Mouse (Mus musculus): ENCODE measurements around the gene Tmem107. TPM values are rescaled to one million over a fixed set of nuclear protein-coding genes. Genes with fewer than 3 reads are reported as not detected.
A peak's percentile ranks its signal among the peaks of the same experiment; 100 is the strongest.

The Tmem107 gene
- polyA plus RNA-seq, 1 experiment from 2014 or later: 101 TPM

GRCm38 (mm10) chr11:69072234-69072633 is 1.6 kb downstream of the Tmem107 start:
- no peak overlapping the region; the same call in 1 of the 2 replicates for H3K9ac ChIP-seq (ENCODE audit: low read length)
- no peak for ATAC-seq (ENCODE audit: low read depth)
- 84% methylated on average over 11 of the region's 11 CpGs for WGBS
- H3K27me3 ChIP-seq (ENCODE audit: control insufficient read depth, insufficient read depth, low read depth, low read length): no peaks in the 10 kb centered on the region
- H3K4me3 ChIP-seq (ENCODE audit: low read length): peak overlapping the region; percentile 38
- peak overlapping the region; percentile 68 for H3K4me2 ChIP-seq (ENCODE audit: low read depth, low read length)
- peak overlapping the region; percentile 67; the same call in 1 of the 2 replicates for H3K27ac ChIP-seq (ENCODE audit: low read length)
- H3K4me1 ChIP-seq (replicated peaks; ENCODE audit: control insufficient read depth, insufficient read depth, low read length): peaks cover 25% of the 10 kb centered on the region
- no peaks in the 10 kb centered on the region for H3K9me3 ChIP-seq (ENCODE audit: control insufficient read depth, low read length)
- H3K36me3 ChIP-seq (ENCODE audit: control insufficient read depth, insufficient read depth, low read length): no peaks in the 10 kb centered on the region

GRCm38 (mm10) chr11:69072666-69073064 is 2.1 kb downstream of the Tmem107 start:
- Histone ChIP-seq H3K36me3 (ENCODE audit: control insufficient read depth, insufficient read depth, low read length) (no peaks in the 10 kb centered on the region), H3K4me3 (ENCODE audit: low read length) (peak overlapping the region; percentile 38), H3K4me1 (replicated peaks; ENCODE audit: control insufficient read depth, insufficient read depth, low read length) (peaks cover 23% of the 10 kb centered on the region), H3K9ac (ENCODE audit: low read length) (peak overlapping the region; percentile 46), H3K27ac (ENCODE audit: low read length) (peak overlapping the region; percentile 67), H3K27me3 (ENCODE audit: control insufficient read depth, insufficient read depth, low read depth, low read length) (no peaks in the 10 kb centered on the region), H3K9me3 (ENCODE audit: control insufficient read depth, low read length) (no peaks in the 10 kb centered on the region), H3K4me2 (ENCODE audit: low read depth, low read length) (peak overlapping the region; percentile 68)
- 6% methylated on average over 9 of the region's 9 CpGs for WGBS
- ATAC-seq (ENCODE audit: low read depth): no peak

GRCm38 (mm10) chr11:69073065-69073888 is 2.7 kb downstream of the Tmem107 start:
- peak overlapping the region; percentile 46 for H3K9ac ChIP-seq (ENCODE audit: low read length)
- H3K4me3 ChIP-seq (ENCODE audit: low read length): peak overlapping the region; percentile 38
- 0% methylated on average over 14 of the region's 14 CpGs for WGBS
- H3K4me2 ChIP-seq (ENCODE audit: low read depth, low read length): peak overlapping the region; percentile 68
- no peaks in the 10 kb centered on the region for H3K36me3 ChIP-seq (ENCODE audit: control insufficient read depth, insufficient read depth, low read length)
- H3K9me3 ChIP-seq (ENCODE audit: control insufficient read depth, low read length): no peaks in the 10 kb centered on the region
- peaks cover 21% of the 10 kb centered on the region for H3K4me1 ChIP-seq (replicated peaks; ENCODE audit: control insufficient read depth, insufficient read depth, low read length)
- H3K27ac ChIP-seq (ENCODE audit: low read length): peak overlapping the region; percentile 67
- no peaks in the 10 kb centered on the region for H3K27me3 ChIP-seq (ENCODE audit: control insufficient read depth, insufficient read depth, low read depth, low read length)
- ATAC-seq (ENCODE audit: low read depth): peak; percentile 65

- 29% methylated on average over 6 of the region's 6 CpGs for WGBS
- Histone ChIP-seq H3K9me3 (ENCODE audit: control insufficient read depth, low read length) (no peaks in the 10 kb centered on the region), H3K27ac (ENCODE audit: low read length) (peak overlapping the region; percentile 48), H3K4me3 (ENCODE audit: low read length) (no peak overlapping the region), H3K9ac (ENCODE audit: low read length) (no peak overlapping the region), H3K4me1 (replicated peaks; ENCODE audit: control insufficient read depth, insufficient read depth, low read length) (peaks cover 21% of the 10 kb centered on the region), H3K36me3 (ENCODE audit: control insufficient read depth, insufficient read depth, low read length) (no peaks in the 10 kb centered on the region), H3K27me3 (ENCODE audit: control insufficient read depth, insufficient read depth, low read depth, low read length) (no peaks in the 10 kb centered on the region), H3K4me2 (ENCODE audit: low read depth, low read length) (no peak overlapping the region)
- no peak for ATAC-seq (ENCODE audit: low read depth)
Measured at GRCm38 (mm10) chr11:69073951-69074775, 3.6 kb downstream of the Tmem107 start.

- Histone ChIP-seq H3K4me1 (replicated peaks; ENCODE audit: control insufficient read depth, insufficient read depth, low read length) (peaks cover 20% of the 10 kb centered on the region), H3K9me3 (ENCODE audit: control insufficient read depth, low read length) (no peaks in the 10 kb centered on the region), H3K4me3 (ENCODE audit: low read length) (no peak overlapping the region), H3K27ac (ENCODE audit: low read length) (no peak overlapping the region), H3K27me3 (ENCODE audit: control insufficient read depth, insufficient read depth, low read depth, low read length) (no peaks in the 10 kb centered on the region), H3K36me3 (ENCODE audit: control insufficient read depth, insufficient read depth, low read length) (no peaks in the 10 kb centered on the region), H3K9ac (ENCODE audit: low read length) (no peak overlapping the region), H3K4me2 (ENCODE audit: low read depth, low read length) (no peak overlapping the region)
- WGBS: 51% methylated on average over 2 of the region's 2 CpGs
- no peak for ATAC-seq (ENCODE audit: low read depth)
Measured at GRCm38 (mm10) chr11:69074776-69075069, 4.1 kb downstream of the Tmem107 start.

GRCm38 (mm10) chr11:69075764-69076479 is 5.3 kb downstream of the Tmem107 start:
- Histone ChIP-seq H3K27me3 (ENCODE audit: control insufficient read depth, insufficient read depth, low read depth, low read length) (no peaks in the 10 kb centered on the region), H3K9ac (ENCODE audit: low read length) (no peak overlapping the region), H3K9me3 (ENCODE audit: control insufficient read depth, low read length) (no peaks in the 10 kb centered on the region), H3K4me1 (replicated peaks; ENCODE audit: control insufficient read depth, insufficient read depth, low read length) (peaks cover 17% of the 10 kb centered on the region), H3K4me3 (ENCODE audit: low read length) (no peak overlapping the region), H3K4me2 (ENCODE audit: low read depth, low read length) (no peak overlapping the region), H3K27ac (ENCODE audit: low read length) (no peak overlapping the region), H3K36me3 (ENCODE audit: control insufficient read depth, insufficient read depth, low read length) (no peaks in the 10 kb centered on the region)
- no peak for ATAC-seq (ENCODE audit: low read depth)
- WGBS: 53% methylated on average over 8 of the region's 9 CpGs

- Histone ChIP-seq H3K9ac (ENCODE audit: low read length) (no peak overlapping the region), H3K4me3 (ENCODE audit: low read length) (no peak overlapping the region), H3K36me3 (ENCODE audit: control insufficient read depth, insufficient read depth, low read length) (no peaks in the 10 kb centered on the region), H3K4me2 (ENCODE audit: low read depth, low read length) (no peak overlapping the region), H3K4me1 (replicated peaks; ENCODE audit: control insufficient read depth, insufficient read depth, low read length) (peaks cover 13% of the 10 kb centered on the region), H3K27ac (ENCODE audit: low read length) (no peak overlapping the region), H3K27me3 (ENCODE audit: control insufficient read depth, insufficient read depth, low read depth, low read length) (no peaks in the 10 kb centered on the region), H3K9me3 (ENCODE audit: control insufficient read depth, low read length) (no peaks in the 10 kb centered on the region)
- ATAC-seq (ENCODE audit: low read depth): no peak
- 65% methylated on average over 5 of the region's 5 CpGs for WGBS
Measured at GRCm38 (mm10) chr11:69076572-69076971, 6.0 kb downstream of the Tmem107 start.

GRCm38 (mm10) chr11:69077316-69077715 is 6.7 kb downstream of the Tmem107 start:
- H3K9me3 ChIP-seq (ENCODE audit: control insufficient read depth, low read length): no peaks in the 10 kb centered on the region
- no peak for ATAC-seq (ENCODE audit: low read depth)
- no peak overlapping the region for H3K27ac ChIP-seq (ENCODE audit: low read length)
- no peaks in the 10 kb centered on the region for H3K36me3 ChIP-seq (ENCODE audit: control insufficient read depth, insufficient read depth, low read length)
- no peak overlapping the region for H3K9ac ChIP-seq (ENCODE audit: low read length)
- H3K27me3 ChIP-seq (ENCODE audit: control insufficient read depth, insufficient read depth, low read depth, low read length): no peaks in the 10 kb centered on the region
- peaks cover 8% of the 10 kb centered on the region for H3K4me1 ChIP-seq (replicated peaks; ENCODE audit: control insufficient read depth, insufficient read depth, low read length)
- WGBS: 78% methylated on average over 9 of the region's 9 CpGs
- H3K4me2 ChIP-seq (ENCODE audit: low read depth, low read length): no peak overlapping the region
- H3K4me3 ChIP-seq (ENCODE audit: low read length): no peak overlapping the region

GRCm38 (mm10) chr11:69078041-69078440 is 7.4 kb downstream of the Tmem107 start:
- Histone ChIP-seq H3K27ac (ENCODE audit: low read length) (no peak overlapping the region), H3K4me1 (replicated peaks; ENCODE audit: control insufficient read depth, insufficient read depth, low read length) (peaks cover 5% of the 10 kb centered on the region), H3K9ac (ENCODE audit: low read length) (no peak overlapping the region), H3K4me3 (ENCODE audit: low read length) (no peak overlapping the region), H3K9me3 (ENCODE audit: control insufficient read depth, low read length) (no peaks in the 10 kb centered on the region), H3K36me3 (ENCODE audit: control insufficient read depth, insufficient read depth, low read length) (no peaks in the 10 kb centered on the region), H3K4me2 (ENCODE audit: low read depth, low read length) (no peak overlapping the region), H3K27me3 (ENCODE audit: control insufficient read depth, insufficient read depth, low read depth, low read length) (no peaks in the 10 kb centered on the region)
- ATAC-seq (ENCODE audit: low read depth): no peak
- WGBS: 63% methylated on average over 6 of the region's 6 CpGs
